Mouse (Mus musculus) forelimb bud, embryonic 11.5 days (tissue): ENCODE results near the gene Ptprj.

Experiments
- DNase-seq: peaks from one replicate; pipeline ENCODE4 v3.0.0-alpha.2; 2012; ENCODE audit warnings: low read depth, low spot score

Gene Ptprj

DNA sequence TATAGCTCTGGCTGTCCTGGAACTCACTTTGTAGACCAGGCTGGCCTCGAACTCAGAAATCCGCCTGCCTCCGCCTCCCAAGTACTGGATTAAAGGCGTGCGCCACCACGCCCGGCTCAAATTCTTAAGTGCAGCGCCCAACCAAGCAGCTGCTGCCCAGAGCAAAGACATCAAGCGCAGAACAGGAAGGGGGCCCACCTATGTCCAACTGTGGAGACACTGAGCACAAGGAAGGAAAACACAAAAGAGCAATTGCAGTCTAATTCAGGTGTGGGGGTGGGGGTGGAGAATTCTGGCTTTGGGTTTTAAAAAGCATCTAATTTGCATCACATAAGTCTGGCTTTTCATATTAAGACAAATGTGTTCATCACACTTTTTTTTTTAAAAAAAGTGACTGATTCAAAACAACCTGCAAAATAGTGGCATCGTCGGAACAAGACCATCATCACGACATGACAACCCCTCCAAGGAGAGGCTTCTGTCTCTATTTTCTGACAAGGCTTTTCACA, 20.7 kb downstream of the Ptprj start:
- no peak for DNase-seq

DNA sequence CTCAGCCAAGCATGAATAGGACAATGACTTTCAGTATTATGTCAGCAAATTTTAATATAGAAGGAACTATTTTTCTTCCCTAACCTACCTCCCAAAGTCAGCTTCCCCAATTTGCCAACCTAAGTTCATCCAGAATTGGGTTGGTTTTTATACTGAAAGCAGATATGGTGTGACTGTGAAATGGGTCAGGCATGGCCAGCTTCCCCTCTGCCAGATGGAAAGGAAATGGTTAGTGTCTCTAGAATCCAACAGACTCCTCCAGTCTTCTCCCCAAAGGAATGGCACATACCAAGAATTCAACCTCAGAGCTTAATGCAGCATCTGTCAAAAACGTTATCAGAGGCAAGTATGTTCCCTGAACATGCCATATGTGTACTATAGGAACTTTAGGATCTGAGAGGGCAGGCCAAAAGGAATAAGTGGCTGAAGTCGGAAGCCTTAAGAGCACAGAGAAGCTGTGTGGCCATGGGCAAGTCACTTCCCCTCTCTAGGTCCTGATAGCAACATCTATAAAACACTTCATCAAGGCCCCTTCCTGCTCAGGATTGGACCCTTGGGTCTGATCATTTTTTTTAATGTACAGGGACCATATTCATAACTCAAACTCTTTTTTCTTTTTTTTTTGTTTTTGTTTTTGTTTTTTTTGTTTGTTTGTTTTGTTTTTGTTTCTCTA, 21.3 kb downstream of the Ptprj start:
- DNase-seq: no peak

DNA sequence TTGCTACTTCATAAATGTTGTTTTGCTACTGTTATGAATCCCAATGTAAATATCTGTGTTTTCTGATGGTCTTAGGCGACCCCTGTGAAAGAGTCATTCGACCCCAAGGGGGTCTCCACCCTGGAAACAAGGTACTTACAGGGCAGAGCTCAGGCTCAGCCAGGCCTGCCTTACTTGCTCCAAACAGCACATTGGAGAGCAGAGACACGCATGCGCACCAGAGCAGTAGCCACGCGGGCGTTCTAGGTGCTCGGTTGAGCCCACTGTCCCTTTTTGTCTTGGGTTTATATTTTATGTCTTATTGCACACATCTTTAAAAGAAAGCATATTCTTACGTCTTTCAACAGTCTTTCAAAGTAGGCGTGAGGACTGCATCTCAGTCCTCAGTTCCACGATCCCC, 22.1 kb downstream of the Ptprj start:
- DNase-seq: no peak

GRCm38 (mm10) chr2:90557913-90558312, 22.5 kb downstream of the Ptprj start:
- DNase-seq: no peak

- no peak for DNase-seq
These were observed 24.7 kb downstream of the Ptprj start for GRCm38 (mm10) chr2:90555744-90556143.

GRCm38 (mm10) chr2:90554806-90555205, 25.6 kb downstream of the Ptprj start:
- no peak for DNase-seq

DNA sequence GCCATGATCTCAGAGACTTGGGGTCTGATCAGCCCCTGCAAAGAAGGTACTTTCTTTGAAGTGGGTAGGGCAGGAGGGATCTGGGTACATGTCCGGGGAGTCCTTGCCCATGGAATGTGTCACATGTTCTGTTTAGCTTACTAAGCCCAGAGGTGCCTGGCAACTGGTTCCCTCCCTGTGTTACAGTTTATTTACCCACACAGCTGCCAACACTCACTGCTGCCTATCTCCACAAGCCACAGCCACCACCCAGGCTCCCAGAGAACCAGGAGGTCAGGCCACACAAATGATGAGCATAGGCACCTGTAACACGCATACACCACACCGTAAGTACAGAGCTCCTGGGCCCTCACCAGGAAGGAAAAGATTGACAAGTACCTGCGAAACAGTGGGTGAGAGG, 26.6 kb downstream of the Ptprj start:
- DNase-seq: no peak

DNA sequence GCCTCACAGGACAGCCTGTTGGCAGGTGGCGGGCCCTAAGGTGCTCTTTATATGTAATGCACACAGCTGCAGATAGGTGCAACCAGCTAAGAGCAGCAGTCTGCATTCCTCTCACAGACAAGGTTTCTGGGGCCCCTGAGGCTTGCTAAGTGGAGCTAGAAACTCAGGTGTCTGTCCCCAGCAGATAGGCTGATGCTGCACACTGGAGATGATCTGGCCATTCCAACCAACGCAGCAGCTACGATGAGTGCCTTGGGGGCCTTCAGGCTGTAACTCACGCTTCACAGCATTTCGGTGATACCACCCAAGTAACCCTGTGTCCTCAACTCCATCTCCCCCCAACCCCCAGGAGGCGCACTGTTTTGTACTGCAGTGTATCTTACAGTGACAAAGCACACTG, 29.8 kb downstream of the Ptprj start:
- no peak for DNase-seq

GRCm38 (mm10) chr2:90548541-90548940, 31.9 kb downstream of the Ptprj start:
- DNase-seq: no peak

- no peak for DNase-seq
These were observed 33.3 kb downstream of the Ptprj start for GRCm38 (mm10) chr2:90547144-90547609.

GRCm38 (mm10) chr2:90545261-90545660, 35.2 kb downstream of the Ptprj start:
- DNase-seq: no peak

DNA sequence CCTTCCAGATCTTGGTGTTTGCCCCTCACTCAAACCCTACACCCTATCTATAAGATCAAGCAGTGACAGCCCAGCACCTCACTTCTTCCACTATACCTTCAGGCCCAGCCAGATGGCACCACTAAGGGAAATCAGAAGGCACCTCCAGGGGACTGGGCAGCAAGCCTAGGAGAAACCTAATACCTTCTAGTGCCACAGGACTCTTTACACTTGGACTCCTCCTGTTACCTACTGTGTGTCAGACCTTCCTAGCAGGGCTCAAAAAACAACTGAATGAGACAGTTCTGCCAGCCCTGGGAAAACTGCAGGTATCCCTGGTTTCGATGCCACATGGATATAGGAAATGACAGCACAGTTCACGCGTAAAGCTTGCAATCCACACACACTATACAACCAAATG, 36.5 kb downstream of the Ptprj start:
- no peak for DNase-seq

DNA sequence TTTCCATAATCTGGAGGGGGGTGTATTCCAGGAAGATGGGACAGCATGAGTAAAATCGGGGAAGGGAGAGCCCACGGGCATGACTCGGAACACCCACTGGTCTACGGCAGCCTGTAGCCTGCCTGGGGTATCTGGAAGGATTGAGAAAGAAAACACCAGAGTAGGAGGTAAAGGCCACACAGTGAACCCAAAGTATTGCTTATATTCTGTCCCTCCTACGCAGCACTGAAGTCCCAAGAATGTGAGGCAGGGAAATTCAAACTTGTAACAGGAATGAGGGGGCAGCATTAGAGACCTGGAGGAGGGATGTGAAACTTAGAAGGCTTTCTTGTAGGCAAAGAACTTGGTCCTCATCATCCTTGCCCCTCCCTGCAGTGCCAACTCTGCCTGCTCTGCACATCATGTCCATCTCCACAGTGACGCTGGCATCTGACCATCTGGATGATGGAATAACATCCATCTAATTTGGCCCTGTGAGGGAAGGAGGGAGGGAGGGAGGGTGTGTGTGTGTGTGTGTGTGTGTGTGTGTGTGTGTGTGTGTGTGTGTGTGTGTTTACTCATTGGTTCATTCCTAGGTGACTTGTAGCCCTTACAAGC, 37.2 kb downstream of the Ptprj start:
- no peak for DNase-seq

- no peak for DNase-seq
These were observed 37.8 kb downstream of the Ptprj start for GRCm38 (mm10) chr2:90542656-90543055.

- DNase-seq: no peak
These were observed 41.2 kb downstream of the Ptprj start for GRCm38 (mm10) chr2:90539206-90539605.

DNA sequence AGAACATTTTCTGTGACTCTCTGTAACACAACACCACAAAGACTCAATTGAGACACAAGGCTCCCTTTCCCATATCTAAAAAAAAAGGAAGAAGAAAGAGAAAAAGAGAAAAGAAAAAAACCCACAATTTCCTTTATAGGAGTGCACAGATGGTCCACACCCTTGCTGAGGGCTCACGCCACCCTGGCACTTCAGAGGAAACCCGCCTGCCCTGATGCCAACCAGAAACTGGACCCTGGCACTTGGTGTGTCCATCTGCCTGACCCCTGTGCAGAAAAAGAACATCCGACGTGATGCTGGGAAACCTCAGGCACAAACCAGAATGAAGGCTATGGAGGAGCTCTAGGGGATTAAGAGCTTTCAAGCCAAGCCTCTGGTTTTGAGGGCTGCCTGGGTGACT, 43.2 kb downstream of the Ptprj start:
- no peak for DNase-seq

DNA sequence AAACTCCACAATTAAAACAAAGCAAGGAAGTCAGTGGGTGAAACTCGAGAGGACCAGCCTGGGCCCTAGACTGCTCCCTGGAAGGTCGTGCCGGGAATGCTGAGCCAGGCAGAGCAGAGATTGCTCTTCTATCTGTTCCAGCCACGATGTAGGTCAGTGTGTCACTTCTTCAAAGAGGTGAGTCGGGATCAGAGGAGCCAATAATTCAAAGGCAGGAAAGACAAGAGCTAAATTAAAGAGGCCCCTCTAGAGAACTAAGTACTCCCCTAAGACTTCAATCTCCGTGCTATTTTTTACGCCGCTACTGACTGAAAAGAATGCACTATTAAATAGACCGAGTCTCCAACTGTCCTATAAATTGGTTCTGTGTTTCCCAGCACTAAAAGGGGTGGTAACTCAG, 43.9 kb downstream of the Ptprj start:
- DNase-seq: no peak

- DNase-seq: no peak
These were observed 45.7 kb downstream of the Ptprj start for GRCm38 (mm10) chr2:90534751-90535150.

DNA sequence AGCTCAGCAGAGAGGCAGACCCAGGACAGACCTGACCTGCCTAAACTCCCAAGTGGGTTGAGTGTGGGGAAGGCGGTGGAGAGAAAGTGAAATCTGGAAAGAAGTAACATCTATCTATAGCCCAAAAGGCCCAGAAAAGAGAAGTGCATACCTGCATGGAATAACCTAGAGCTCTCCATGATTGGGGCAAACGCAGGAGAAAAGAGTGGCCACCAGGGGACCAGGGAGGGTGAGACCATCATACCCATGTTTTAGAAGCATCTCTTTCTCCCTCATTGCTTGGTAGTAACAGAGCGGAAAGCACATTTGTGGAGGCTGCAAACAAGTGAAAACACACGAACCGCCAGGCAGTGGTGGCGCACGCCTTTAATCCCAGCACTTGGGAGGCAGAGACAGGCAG, 46.5 kb downstream of the Ptprj start:
- no peak for DNase-seq

DNA sequence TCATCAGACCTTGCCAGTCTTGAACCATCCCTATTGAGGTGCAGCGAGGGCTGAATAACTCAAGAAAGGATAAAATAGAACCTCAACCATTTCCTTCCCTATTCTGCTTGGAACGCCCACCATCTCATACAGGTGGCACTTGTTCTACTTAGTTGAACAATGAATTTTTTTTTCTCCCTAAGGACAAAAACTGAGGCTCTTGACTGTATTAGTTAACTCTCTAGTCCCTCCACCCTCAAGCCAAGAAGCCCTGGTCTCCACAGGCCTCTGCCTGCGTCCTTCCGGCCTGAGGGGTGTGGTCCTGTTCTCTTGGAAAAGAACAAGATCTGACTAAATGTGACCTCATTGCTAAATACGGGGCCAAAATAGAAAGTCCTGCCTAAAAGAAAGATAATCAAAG, 48.4 kb downstream of the Ptprj start:
- no peak for DNase-seq

DNA sequence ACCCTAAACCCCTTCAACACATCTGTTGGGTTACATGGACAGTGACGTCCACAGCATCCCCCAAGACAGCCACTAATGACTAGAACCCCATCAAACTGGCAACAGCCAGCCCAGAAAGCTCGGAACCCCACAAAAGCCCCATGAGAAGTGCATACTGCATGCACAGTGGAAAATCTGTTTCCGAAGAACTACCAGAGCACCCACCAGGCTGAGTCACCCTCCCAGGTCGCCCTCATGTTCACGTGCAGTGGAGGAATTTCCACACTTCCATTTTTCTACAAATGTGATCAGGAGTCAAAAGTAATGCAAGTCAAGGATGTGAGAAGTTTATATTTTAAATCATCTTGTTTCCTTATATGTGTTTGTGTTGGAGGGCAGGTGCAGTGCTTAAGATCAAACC, 52.3 kb downstream of the Ptprj start:
- no peak for DNase-seq

GRCm38 (mm10) chr2:90526971-90527370, 53.5 kb downstream of the Ptprj start:
- DNase-seq: no peak

DNA sequence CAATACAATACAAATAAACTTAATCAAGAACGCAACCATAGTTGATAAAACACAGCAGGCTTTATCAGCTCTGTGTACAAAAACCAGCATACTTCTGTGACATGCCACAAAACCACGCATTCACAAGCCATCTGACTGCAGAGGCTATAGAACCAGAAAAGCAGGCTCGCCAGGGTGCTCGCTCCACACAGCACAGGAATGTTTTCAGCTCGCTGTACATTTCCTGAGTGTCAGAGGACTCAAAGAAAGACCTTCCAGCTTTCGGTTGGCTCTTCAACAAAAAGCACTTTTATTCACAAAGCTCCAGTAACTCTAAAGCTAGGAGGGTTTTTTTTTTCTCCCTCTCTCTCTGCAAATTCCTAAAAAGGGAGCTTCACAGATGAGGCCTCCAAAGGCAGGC, 53.9 kb downstream of the Ptprj start:
- peak; percentile 9 for DNase-seq
